Mouse (Mus musculus) naive thymus-derived CD4-positive, alpha-beta T cell, adult 2 months (primary cell): Measurements from ENCODE around the gene Hoxd10.

Experiments used
- DNase-seq: peaks from one replicate; pipeline ENCODE4 v3.0.0-alpha.2; 2011; ENCODE audit warnings: low read depth

Gene Hoxd10

GRCm38 (mm10) chr2:74666411-74666810 is 25.3 kb upstream of the Hoxd10 start:
- no peak for DNase-seq

- DNase-seq, result no peak
Measured at GRCm38 (mm10) chr2:74667191-74667841, 24.4 kb upstream of the Hoxd10 start.

GRCm38 (mm10) chr2:74667842-74668357 is 23.8 kb upstream of the Hoxd10 start, which contains the start of gene Hoxd13:
Hoxd13 (plus strand) TSS chr2:74668310.
- DNase-seq, result no peak

GRCm38 (mm10) chr2:74668370-74669229 is 23.1 kb upstream of the Hoxd10 start:
- no peak for DNase-seq

GRCm38 (mm10) chr2:74669230-74669578 is 22.5 kb upstream of the Hoxd10 start:
- no peak for DNase-seq

- no peak for DNase-seq
Measured at GRCm38 (mm10) chr2:74669650-74670235, 22.0 kb upstream of the Hoxd10 start.

GRCm38 (mm10) chr2:74670632-74671188 is 21.0 kb upstream of the Hoxd10 start:
- no peak for DNase-seq

GRCm38 (mm10) chr2:74671847-74672246 is 19.9 kb upstream of the Hoxd10 start:
- no peak for DNase-seq

- peak; percentile 65 for DNase-seq
Measured at GRCm38 (mm10) chr2:74672481-74673362, 19.0 kb upstream of the Hoxd10 start.

GRCm38 (mm10) chr2:74673835-74674425 is 17.8 kb upstream of the Hoxd10 start:
- no peak for DNase-seq

- DNase-seq, result no peak
Measured at GRCm38 (mm10) chr2:74674881-74675665, 16.7 kb upstream of the Hoxd10 start, which contains the start of gene Hoxd12. Hoxd12 (plus strand) TSS chr2:74675013.

- DNase-seq, result no peak
Measured at GRCm38 (mm10) chr2:74675666-74676282, 15.9 kb upstream of the Hoxd10 start.

- DNase-seq, result no peak
Measured at GRCm38 (mm10) chr2:74676376-74677052, 15.2 kb upstream of the Hoxd10 start.

- no peak for DNase-seq
Measured at GRCm38 (mm10) chr2:74677106-74677505, 14.6 kb upstream of the Hoxd10 start.

GRCm38 (mm10) chr2:74678891-74679595 is 12.7 kb upstream of the Hoxd10 start, which contains the start of gene Hoxd11:
Hoxd11 (plus strand) TSS chr2:74679557.
- DNase-seq, result no peak

- no peak for DNase-seq
Measured at GRCm38 (mm10) chr2:74679596-74679971, 12.1 kb upstream of the Hoxd10 start.

- no peak for DNase-seq
Measured at GRCm38 (mm10) chr2:74679980-74680379, 11.7 kb upstream of the Hoxd10 start.
